Mouse (Mus musculus): ENCODE measurements at regions not wholly inside any gene's neighbourhood (a gene's known extent, or its start where the extent isn't known, plus 50 kb on each side); places are given as distances from the start of the nearest gene placed in this dataset.
"Not testable (repeated sequence)": the region's sequence is repeated elsewhere in the genome, so short reads cannot be mapped to it uniquely, and the experiment has no call there.

DNA sequence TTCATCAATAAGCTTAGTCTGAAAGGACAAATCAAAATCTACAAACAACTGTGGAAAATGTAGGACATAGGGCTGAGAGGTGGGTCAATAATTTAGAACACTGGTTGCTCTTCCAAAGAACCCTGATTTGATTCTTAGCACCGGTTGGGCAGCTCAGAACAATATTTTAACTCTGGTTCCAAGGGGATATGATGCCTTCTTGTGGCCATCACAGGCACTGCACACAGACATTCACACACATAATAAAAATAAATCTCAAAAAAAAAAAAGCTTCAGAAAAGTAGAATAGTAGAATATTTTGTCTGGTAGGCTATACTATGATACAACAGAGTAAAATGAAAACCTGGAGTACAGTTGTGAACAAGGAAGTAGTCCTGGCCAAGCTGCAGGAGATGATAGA, 200.8 kb downstream of the Efcab1 start:
- H3K27ac ChIP-seq, result no peak overlapping the region
- no peak overlapping the region for H3K4me3 ChIP-seq
- H3K4me1 ChIP-seq, result peaks cover 2% of the 10 kb centered on the region; the same call in 1 of the 2 replicates
- DNase-seq (ENCODE audit: low spot score), result no peak
- H3K27me3 ChIP-seq (ENCODE audit: low read depth, poor library complexity, severe bottlenecking), result no peaks in the 10 kb centered on the region
- H3K36me3 ChIP-seq, result no peaks in the 10 kb centered on the region
- 92% methylated on average over 1 of the region's 1 CpGs for WGBS
- no peaks in the 10 kb centered on the region for H3K9me3 ChIP-seq (replicated peaks)

DNA sequence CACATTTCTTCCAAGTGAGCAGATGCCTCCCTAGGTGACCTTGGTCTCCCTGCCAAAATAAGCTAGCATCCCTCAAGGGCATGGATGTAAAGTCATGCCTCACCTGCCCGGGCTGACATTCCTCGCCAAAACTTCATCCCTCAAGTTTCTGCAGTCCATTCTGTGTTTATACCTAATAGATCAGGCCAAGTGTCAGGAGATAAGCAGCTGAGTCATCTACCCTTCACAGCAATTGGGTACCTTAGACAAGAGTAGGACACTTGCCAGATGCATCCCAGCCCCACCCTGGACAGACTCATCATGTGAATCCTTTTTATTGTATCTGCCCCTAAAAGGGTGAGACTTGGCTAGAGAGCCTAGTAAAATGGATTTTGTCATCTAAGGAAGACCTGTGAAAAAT, 204.1 kb upstream of the Gm21897 start:
- DNase-seq (ENCODE audit: low spot score), result no peak
- 45% methylated on average over 2 of the region's 2 CpGs for WGBS

DNA sequence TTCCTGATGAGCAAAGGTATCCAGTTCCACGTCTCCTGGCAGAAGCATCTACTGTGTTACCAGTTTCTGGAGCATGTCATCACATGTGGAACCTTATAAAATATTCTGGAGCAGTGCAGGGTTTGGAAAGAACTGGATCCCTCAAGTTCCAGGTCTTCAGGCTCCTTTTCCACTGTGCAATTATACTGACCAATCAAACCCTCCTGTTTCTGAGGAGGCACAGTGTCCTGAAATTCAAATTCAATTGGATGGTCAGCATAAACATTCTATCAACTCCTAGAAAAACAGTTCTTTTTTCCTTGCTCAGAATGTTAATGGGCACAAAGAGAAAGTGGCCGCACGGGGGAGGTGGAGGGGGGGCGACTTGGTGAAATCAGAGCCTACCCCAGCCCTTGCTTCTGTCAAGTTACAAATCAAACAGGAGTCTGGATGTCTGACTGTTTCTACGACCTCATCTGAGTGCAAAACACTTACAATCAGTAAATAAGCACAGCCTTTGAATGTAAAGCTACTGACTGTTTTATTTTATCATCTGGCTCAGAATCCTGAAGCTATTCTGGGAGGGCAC, 203.2 kb upstream of the Gm21897 start:
- WGBS, result 13% methylated on average over 5 of the region's 5 CpGs
- Histone ChIP-seq H3K4me3 (no peak overlapping the region), H3K4me1 (peaks cover 38% of the 10 kb centered on the region), H3K36me3 (no peaks in the 10 kb centered on the region), H3K9me3 (replicated peaks) (no peaks in the 10 kb centered on the region), H3K27ac (peak overlapping the region; percentile 53), H3K27me3 (ENCODE audit: low read depth, poor library complexity, severe bottlenecking) (no peaks in the 10 kb centered on the region)
- DNase-seq (ENCODE audit: low spot score), result peak; percentile 36

More for the DNA sequence above, 204.1 kb upstream of the Gm21897 start:
- Histone ChIP-seq H3K27ac (no peak overlapping the region), H3K27me3 (ENCODE audit: low read depth, poor library complexity, severe bottlenecking) (no peaks in the 10 kb centered on the region), H3K4me3 (no peak overlapping the region), H3K4me1 (peaks cover 38% of the 10 kb centered on the region), H3K9me3 (replicated peaks) (no peaks in the 10 kb centered on the region), H3K36me3 (no peaks in the 10 kb centered on the region)

DNA sequence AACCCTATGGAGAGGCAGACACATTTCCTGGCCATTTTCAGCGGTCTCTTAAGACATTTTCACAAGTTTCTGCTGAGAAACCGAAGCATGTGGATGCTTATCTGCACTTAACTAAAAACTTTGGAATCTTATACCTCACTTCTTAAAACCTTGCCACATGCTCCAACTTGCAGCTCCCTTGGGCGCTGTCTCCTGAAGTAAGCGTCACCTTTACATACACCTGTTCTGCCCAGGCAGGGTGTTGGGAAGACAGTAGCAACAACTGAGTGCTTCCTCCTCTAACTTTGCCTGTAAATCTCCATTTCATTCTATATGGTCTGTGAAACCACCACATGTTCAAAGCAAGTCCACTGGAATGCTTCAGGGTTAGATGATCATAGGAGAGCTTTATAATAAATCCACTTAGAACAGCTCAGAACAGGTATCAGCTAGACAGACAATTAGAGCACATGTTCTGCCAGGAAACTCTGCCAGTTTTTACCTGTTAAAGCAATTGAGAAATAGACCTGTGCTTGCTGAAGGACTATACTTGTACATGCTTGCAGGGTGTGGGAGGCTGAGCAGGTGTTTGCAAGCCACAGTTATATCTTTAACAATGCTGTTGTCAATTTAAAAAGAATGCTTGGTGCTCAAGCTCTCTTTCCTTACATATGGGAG, 202.6 kb upstream of the Gm21897 start:
- Histone ChIP-seq H3K4me1 (peaks cover 38% of the 10 kb centered on the region), H3K27me3 (ENCODE audit: low read depth, poor library complexity, severe bottlenecking) (no peaks in the 10 kb centered on the region), H3K9me3 (replicated peaks) (no peaks in the 10 kb centered on the region), H3K36me3 (no peaks in the 10 kb centered on the region), H3K27ac (peak overlapping the region; percentile 53), H3K4me3 (no peak overlapping the region)
- no peak for DNase-seq (ENCODE audit: low spot score)
- 62% methylated on average over 4 of the region's 4 CpGs for WGBS

DNA sequence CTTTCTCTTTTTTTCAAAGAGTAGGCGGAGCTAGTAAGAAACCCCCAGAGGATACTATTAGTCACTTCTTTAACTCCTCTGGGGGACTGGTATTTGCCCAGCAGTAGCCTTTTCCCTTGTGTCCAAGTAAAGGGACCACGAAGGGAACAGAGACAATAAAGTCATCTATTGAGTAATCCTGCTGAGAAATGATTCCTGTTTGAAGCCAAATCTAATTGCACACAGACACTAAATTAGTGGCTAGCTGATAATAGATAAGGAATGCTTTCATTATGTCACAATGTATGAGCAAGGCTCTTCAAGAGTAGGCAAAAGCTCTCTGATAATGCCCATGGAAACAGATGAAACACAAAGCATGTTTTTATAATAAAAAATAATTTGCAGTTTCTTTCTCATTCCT, 201.9 kb upstream of the Gm21897 start:
- Histone ChIP-seq H3K4me1 (peaks cover 38% of the 10 kb centered on the region), H3K36me3 (no peaks in the 10 kb centered on the region), H3K4me3 (no peak overlapping the region), H3K27me3 (ENCODE audit: low read depth, poor library complexity, severe bottlenecking) (no peaks in the 10 kb centered on the region), H3K27ac (no peak overlapping the region), H3K9me3 (replicated peaks) (no peaks in the 10 kb centered on the region)
- WGBS, result 44% methylated on average over 2 of the region's 2 CpGs
- DNase-seq (ENCODE audit: low spot score), result no peak

DNA sequence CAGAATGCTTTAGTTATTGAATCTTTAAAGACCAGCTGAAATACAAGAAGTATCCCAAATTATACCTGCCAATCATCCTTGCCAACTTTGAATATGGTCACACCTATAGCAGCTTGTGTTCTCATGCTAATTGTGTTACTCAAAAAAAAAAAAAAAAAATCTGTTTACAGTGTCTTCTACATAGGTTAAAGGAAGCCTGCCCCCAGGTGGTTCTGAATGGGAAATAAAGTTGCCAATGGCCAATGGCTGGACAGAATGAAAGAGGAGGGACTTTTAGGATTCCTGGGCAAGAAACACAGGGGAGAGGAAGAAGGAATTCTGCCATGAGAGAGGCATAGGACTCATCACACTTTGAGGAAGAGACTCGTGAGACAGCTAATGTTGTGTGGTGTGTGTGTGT, 197.5 kb upstream of the Gm21897 start:
- DNase-seq (ENCODE audit: low spot score), result peak; percentile 44
- H3K27me3 ChIP-seq (ENCODE audit: low read depth, poor library complexity, severe bottlenecking), result no peaks in the 10 kb centered on the region
- H3K4me1 ChIP-seq, result peaks cover 11% of the 10 kb centered on the region
- no peak overlapping the region for H3K27ac ChIP-seq
- 81% methylated on average over 1 of the region's 1 CpGs for WGBS
- H3K36me3 ChIP-seq, result no peaks in the 10 kb centered on the region
- no peaks in the 10 kb centered on the region for H3K9me3 ChIP-seq (replicated peaks)
- no peak overlapping the region for H3K4me3 ChIP-seq

DNA sequence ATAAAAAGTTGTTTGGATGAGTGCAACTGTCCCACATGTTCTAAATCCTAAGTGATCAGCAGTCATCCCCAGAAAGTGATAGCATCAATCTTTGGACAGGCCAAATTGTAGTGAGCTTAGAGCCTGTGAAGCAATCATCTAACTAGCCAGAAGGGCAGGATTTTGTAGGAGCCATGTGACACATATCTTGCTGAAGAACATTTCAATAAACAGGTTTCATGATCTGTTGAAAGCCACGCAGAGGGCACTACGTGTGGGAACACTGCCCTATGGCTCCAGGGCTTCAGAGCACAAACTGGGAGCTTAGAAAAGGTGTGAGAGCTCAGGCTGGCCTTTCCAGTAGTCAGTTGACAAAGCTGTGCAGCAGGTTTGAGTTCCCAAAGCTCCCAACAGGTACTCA, 188.3 kb upstream of the Gm21897 start:
- WGBS, result 86% methylated on average over 2 of the region's 2 CpGs
- Histone ChIP-seq H3K9me3 (replicated peaks) (no peaks in the 10 kb centered on the region), H3K27me3 (ENCODE audit: low read depth, poor library complexity, severe bottlenecking) (no peaks in the 10 kb centered on the region), H3K27ac (no peak overlapping the region), H3K36me3 (no peaks in the 10 kb centered on the region), H3K4me3 (no peak overlapping the region), H3K4me1 (no peaks in the 10 kb centered on the region)
- DNase-seq (ENCODE audit: low spot score), result no peak

DNA sequence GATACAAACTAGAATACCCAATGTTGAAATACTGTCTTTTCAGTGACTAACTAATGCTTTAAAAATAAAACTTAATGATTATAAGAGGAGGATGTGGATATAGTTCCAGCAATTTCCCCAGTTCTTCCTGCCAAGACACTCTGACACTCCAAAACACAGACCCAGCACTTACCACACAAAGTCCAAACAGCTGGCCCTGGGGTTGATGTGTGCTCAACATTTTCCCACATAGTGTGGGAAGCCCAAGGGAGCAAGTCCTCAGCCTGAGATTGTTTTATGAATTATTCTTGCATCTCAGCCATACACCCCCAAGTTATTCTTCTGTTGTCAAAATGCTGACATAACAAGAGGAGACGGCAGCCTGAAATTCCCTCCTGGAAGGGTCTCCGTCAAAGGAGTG, 187.5 kb upstream of the Gm21897 start:
- 94% methylated on average over 2 of the region's 2 CpGs for whole genome bisulfite sequencing
- H3K4me1 ChIP-seq, result no peaks in the 10 kb centered on the region
- H3K36me3 ChIP-seq, result no peaks in the 10 kb centered on the region
- H3K9me3 ChIP-seq (replicated peaks), result no peaks in the 10 kb centered on the region
- H3K27ac ChIP-seq, result no peak overlapping the region
- no peaks in the 10 kb centered on the region for H3K27me3 ChIP-seq (ENCODE audit: low read depth, poor library complexity, severe bottlenecking)
- no peak overlapping the region for H3K4me3 ChIP-seq
- DNase-seq (ENCODE audit: low spot score), result no peak

DNA sequence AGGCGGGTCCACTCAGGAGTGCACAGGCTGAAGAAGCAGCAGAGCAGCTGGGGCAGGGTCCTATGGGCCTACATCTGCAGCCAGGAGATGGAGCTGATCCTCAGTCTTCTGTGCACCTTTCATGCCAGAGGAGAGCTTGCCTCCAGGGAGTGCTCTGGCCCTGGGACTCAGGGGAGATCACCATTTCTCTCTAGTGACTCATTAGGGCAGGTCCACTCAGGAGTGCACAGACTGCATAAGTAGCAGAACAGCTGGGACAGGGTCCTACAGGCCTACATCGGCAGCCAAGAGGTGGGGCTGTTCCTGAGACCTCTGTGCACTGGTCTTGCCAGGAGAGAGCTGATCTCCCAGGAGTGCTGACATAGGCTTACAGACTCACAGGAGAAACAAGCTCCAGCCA, 159.4 kb upstream of the Gm21897 start:
- Histone ChIP-seq H3K4me1 (no peaks in the 10 kb centered on the region), H3K4me3 (no peak overlapping the region)
- no peak for DNase-seq (ENCODE audit: low spot score)

DNA sequence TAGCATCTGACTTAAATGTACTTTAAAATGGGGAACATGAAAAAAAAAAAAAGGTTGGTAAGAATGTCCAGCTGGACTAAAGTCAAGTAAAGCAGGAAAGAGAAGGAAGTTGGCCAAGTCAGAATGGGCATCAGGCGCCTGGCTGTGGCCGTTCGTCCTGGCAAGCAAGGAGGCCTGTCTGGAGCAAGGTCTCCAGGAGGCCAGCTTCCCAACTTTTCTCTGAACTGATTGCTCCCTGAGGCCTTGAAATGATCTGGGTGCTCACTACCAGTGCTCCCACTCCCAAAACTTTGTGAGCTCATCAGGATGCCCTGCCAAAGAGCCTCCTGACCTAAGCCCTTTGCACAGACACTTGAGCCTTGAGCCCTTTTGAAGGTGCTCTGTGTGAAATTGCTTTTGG, 141.7 kb upstream of the Gm21897 start:
- no peak for DNase-seq (ENCODE audit: low spot score)
- H3K27me3 ChIP-seq (ENCODE audit: low read depth, poor library complexity, severe bottlenecking), result no peaks in the 10 kb centered on the region
- 0 out of 2 replicates have a peak, but pooled peaks cover 2% of the 10 kb centered on the region for H3K9me3 ChIP-seq (replicated peaks)
- WGBS, result 91% methylated on average over 3 of the region's 3 CpGs
- H3K36me3 ChIP-seq, result no peaks in the 10 kb centered on the region
- H3K27ac ChIP-seq, result no peak overlapping the region
- no peaks in the 10 kb centered on the region for H3K4me1 ChIP-seq
- no peak overlapping the region for H3K4me3 ChIP-seq

More for the DNA sequence above, 159.4 kb upstream of the Gm21897 start:
- 83% methylated on average over 2 of the region's 2 CpGs for WGBS
- H3K27me3 ChIP-seq (ENCODE audit: low read depth, poor library complexity, severe bottlenecking), result no peaks in the 10 kb centered on the region
- no peak overlapping the region for H3K27ac ChIP-seq
- no peaks in the 10 kb centered on the region for H3K36me3 ChIP-seq
- no peaks in the 10 kb centered on the region for H3K9me3 ChIP-seq (replicated peaks)

DNA sequence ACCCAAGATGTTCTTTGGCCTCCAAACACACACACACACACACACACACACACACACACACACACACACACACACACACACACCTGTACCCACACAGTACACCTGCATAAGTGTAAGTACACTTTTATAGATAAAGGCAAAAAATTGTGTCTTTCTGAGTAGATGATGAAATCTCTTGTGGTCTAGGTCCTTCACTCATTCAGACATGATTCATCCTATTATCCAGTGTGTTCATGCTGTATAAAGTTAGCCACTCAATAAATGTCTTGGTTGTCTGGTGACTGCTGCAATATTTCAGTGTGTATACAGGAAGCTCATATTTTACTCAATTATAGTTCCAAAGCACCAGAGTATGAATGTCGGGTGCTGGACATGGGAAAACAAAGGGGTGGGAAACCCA, 131.5 kb upstream of the Gm21897 start:
- no peaks in the 10 kb centered on the region for H3K36me3 ChIP-seq
- no peak for DNase-seq (ENCODE audit: low spot score)
- H3K4me3 ChIP-seq, result no peak overlapping the region
- peak overlapping the region; percentile 50 for H3K27ac ChIP-seq
- WGBS, result 94% methylated on average over 1 of the region's 1 CpGs
- 0 out of 2 replicates have a peak, but pooled peaks cover 2% of the 10 kb centered on the region for H3K4me1 ChIP-seq
- no peaks in the 10 kb centered on the region for H3K27me3 ChIP-seq (ENCODE audit: low read depth, poor library complexity, severe bottlenecking)
- no peaks in the 10 kb centered on the region for H3K9me3 ChIP-seq (replicated peaks)

DNA sequence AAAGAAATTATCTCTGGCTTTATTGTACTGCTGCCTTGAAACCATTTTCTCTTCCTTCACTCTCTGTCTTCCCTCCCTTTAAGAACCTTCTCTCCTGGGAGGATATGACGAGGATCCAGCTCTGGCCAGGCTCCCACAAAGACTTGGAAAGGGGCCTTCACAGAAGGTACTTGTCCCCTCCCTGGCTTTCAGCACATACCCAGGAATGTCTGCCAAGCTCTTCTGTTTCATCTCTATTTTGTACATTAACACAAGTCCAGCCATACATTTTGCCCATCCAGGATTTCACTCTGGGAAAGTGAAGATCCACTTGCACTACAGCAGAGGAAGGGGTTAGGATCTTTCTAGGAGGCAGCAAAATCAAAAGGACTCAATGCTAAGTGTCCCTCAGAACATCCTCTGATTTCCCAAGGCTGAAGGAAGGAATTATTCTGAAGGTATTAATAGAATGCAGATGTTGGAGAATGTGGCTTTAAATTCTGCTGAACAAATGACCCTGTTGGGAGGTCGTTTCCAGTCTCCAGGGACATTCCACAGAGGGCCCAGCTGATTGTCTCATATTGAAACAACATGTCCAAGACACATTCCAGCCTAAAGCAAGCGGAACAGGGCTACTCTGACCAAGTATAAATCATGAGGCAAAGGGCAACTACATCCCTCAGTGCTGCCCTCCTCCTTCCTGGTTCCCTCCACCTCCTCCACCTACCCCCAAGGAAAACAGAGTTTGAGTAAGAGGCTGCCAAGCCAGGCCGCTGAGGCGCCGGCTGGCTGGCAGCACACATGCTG, 122.1 kb upstream of the Gm21897 start:
- no peak overlapping the region for H3K4me3 ChIP-seq
- DNase-seq (ENCODE audit: low spot score), result peak; percentile 75
- no peaks in the 10 kb centered on the region for H3K36me3 ChIP-seq
- peaks cover 30% of the 10 kb centered on the region for H3K4me1 ChIP-seq
- H3K27ac ChIP-seq, result peak overlapping the region; percentile 78
- no peaks in the 10 kb centered on the region for H3K9me3 ChIP-seq (replicated peaks)
- H3K27me3 ChIP-seq (ENCODE audit: low read depth, poor library complexity, severe bottlenecking), result no peaks in the 10 kb centered on the region
- WGBS, result 13% methylated on average over 6 of the region's 6 CpGs

DNA sequence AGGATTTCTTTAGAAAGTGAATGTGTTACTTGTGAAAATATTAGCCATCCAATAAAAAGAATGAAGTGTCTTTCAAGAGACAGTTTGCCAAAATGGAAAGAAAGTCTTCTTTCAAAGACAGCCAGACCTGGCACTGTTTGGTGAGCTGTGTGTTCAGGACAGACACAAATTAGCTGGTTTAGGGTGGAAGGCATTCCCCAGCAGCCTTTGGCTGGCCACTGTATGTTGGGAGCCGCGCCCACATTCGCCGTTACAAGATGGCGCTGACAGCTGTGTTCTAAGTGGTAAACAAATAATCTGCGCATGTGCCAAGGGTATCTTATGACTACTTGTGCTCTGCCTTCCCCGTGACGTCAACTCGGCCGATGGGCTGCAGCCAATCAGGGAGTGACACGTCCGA, 121.3 kb upstream of the Gm21897 start:
- H3K4me3 ChIP-seq; H3K9me3 ChIP-seq (replicated peaks); DNase-seq (ENCODE audit: low spot score); H3K36me3 ChIP-seq; H3K27me3 ChIP-seq (ENCODE audit: low read depth, poor library complexity, severe bottlenecking): not testable (repeated sequence)
- WGBS, result 97% methylated on average over 8 of the region's 12 CpGs
- Histone ChIP-seq H3K4me1 (peaks cover 30% of the 10 kb centered on the region), H3K27ac (peak overlapping the region; percentile 78)
